Mouse (Mus musculus) stomach, postnatal 0 days (tissue): ENCODE measurements at regions not wholly inside any gene's neighbourhood (a gene's known extent, or its start where the extent isn't known, plus 50 kb on each side); places are given as distances from the start of the nearest gene placed in this dataset.

Experiments used
- CTCF ChIP-seq: IDR thresholded peaks from 2 replicates; pipeline ENCODE4 v1.5.1; 2016; ENCODE audit warnings: antibody characterized with exemption, low read depth, mild to moderate bottlenecking, moderate library complexity
- EP300 ChIP-seq: optimal IDR thresholded peaks from 2 replicates; pipeline ENCODE3; 2016; ENCODE audit warnings: antibody characterized with exemption

DNA sequence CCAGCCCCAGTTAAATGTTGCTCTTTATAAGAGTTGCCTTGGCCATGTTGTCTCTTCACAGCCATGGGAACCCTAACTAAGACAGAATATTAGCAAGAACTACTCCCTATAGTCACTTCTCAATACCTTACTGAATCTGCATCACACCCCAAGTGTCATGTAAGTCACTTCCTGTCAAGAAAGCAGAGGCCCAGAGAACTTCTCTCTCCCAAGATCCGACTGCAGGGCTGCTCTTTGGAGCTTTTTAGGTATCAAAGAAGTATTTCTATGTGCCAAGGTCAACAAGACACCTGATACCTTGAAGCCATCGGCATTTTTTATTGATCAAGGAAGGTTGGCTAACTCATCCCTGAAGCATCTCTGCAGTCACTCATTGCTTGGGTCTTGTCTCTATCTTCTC lies 72.0 kb upstream of the Rap1b start:
- no peak for TF ChIP-seq CTCF
- no peak for TF ChIP-seq EP300
